Mouse (Mus musculus) embryonic facial prominence, embryonic 11.5 days (tissue): ENCODE data around the gene Dapk1. TPM values are rescaled to one million over a fixed set of nuclear protein-coding genes. Genes with fewer than 3 reads are reported as not detected.
A peak's percentile ranks its signal among the peaks of the same experiment; 100 is the strongest.

Source experiments
- ATAC-seq: fragments of 200-750 bp; cut with Nextera tagmentation; replicated peaks from 2 replicates; pipeline ENCODE4 v1.8.0; 2017; ENCODE audit warnings: low read depth; ENCODE audit not compliant: insufficient number of reproducible peaks, low FRiP score, low TSS enrichment
- DNase-seq: peaks from one replicate; pipeline ENCODE4 v3.0.0-alpha.2; 2015; ENCODE audit warnings: low spot score
- H3K27ac ChIP-seq: fragments of 300-500 bp; sonication (generic); replicated peaks from 2 replicates; pipeline ENCODE4 v1.5.1; 2014; ENCODE audit warnings: mild to moderate bottlenecking, low read depth, low read length, control low read depth
- H3K27me3 ChIP-seq: fragments of 300-500 bp; sonication (generic); 2 replicates; pipeline ENCODE4 v1.6.1; 2014; ENCODE audit warnings: mild to moderate bottlenecking, low read length, moderate library complexity, mixed read lengths; ENCODE audit not compliant: control insufficient read depth, insufficient read depth
- H3K36me3 ChIP-seq: fragments of 300-500 bp; sonication (generic); replicated peaks from 2 replicates; pipeline ENCODE4 v1.6.1; 2014; ENCODE audit warnings: low read depth, mild to moderate bottlenecking, low read length, moderate library complexity, mixed read lengths; ENCODE audit not compliant: control insufficient read depth, insufficient read depth
- H3K4me1 ChIP-seq: fragments of 300-500 bp; sonication (generic); 2 replicates; pipeline ENCODE4 v1.6.1; 2014; ENCODE audit warnings: low read length, mixed read lengths; ENCODE audit not compliant: control insufficient read depth, insufficient read depth
- H3K4me2 ChIP-seq: fragments of 300-500 bp; sonication (generic); 2 replicates; pipeline ENCODE4 v1.6.1; 2014; ENCODE audit warnings: low read depth, mild to moderate bottlenecking, control low read depth, low read length, moderate library complexity
- H3K4me3 ChIP-seq: fragments of 300-500 bp; sonication (generic); 2 replicates; pipeline ENCODE4 v1.5.1; 2014; ENCODE audit warnings: low read depth, low read length, control low read depth
- H3K9ac ChIP-seq: fragments of 300-500 bp; sonication (generic); replicated peaks from 2 replicates; pipeline ENCODE4 v1.6.1; 2014; ENCODE audit warnings: mild to moderate bottlenecking, control low read depth, low read length
- H3K9me3 ChIP-seq: fragments of 300-500 bp; sonication (generic); replicated peaks from 2 replicates; pipeline ENCODE4 v1.6.1; 2016; ENCODE audit warnings: mild to moderate bottlenecking, low read length, inconsistent platforms, mixed read lengths; ENCODE audit not compliant: control insufficient read depth
- WGBS: fragments of 180-500 bp; shearing (Covaris S2); extraction: QIAGEN DNeasy Blood & Tissue Kit; methylation state at CpG from one replicate; pipeline ENCODE4 v1.1.7; 2014; 5-methylcytosine and 5-hydroxymethylcytosine counted together
- polyA plus RNA-seq: library from polyadenylated mRNA; unstranded; fragments of >200 nt; fragmentation: Nextera tagmentation; extraction: Ambion mirVana; gene quantifications from 2 replicates; pipeline ENCODE4 v1.2.1, GENCODE M21; 2014

Dapk1 gene
- polyA plus RNA-seq, 1 experiment from 2014 or later = 15.1 TPM

DNA sequence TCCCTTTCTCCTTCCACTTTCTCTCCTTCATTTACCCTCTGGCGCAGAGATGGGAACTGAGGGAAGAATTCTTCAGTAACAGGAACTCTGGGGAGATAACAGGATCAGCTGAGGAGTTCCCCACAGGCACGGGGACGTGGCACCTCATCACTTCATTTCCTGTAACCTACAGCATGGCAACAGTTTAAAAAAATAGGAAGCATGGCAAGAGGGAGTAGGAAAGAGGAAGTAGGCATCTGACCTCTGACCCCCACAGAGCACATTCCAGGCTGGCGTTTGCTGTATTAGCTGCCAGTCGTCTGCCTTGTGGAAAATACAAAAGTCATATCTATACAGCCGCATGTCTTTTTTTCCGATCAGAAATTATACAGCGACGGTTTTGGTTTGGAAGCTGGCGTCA is 68.9 kb downstream of the Dapk1 start:
- Histone ChIP-seq H3K4me3 (no peak overlapping the region), H3K27me3 (no peaks in the 10 kb centered on the region), H3K4me2 (no peak overlapping the region), H3K4me1 (no peaks in the 10 kb centered on the region), H3K9ac (no peak overlapping the region), H3K9me3 (no peaks in the 10 kb centered on the region), H3K36me3 (no peaks in the 10 kb centered on the region), H3K27ac (no peak overlapping the region)
- DNase-seq (no peak), ATAC-seq (no peak)
- WGBS = 43% methylated on average over 10 of the region's 10 CpGs

DNA sequence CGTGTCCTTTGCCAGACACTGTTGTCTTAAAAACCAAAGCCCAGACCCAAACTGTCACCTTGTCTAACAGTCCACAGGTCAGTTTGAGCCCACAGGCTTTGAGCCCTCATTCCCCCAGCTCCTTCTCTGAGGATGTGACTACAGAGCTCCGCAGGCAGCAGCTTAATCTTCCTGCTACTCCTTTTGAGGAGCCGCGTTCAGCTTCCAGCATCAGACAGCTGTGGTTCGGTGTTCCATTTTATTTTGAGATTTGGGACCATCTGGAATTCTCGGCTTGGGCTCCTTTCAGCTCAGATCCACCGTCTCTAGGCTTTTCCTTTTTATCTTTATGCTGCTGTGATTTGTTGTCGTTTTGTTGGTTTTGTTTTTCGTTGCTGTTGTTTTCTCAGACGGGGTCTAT is 69.5 kb downstream of the Dapk1 start:
- no peaks in the 10 kb centered on the region for H3K36me3 ChIP-seq
- no peaks in the 10 kb centered on the region for H3K27me3 ChIP-seq
- H3K9me3 ChIP-seq = no peaks in the 10 kb centered on the region
- H3K27ac ChIP-seq = no peak overlapping the region
- DNase-seq = no peak
- H3K4me2 ChIP-seq = no peak overlapping the region
- 59% methylated on average over 10 of the region's 10 CpGs for WGBS
- no peak for ATAC-seq
- no peaks in the 10 kb centered on the region for H3K4me1 ChIP-seq
- H3K9ac ChIP-seq = no peak overlapping the region
- no peak overlapping the region for H3K4me3 ChIP-seq

DNA sequence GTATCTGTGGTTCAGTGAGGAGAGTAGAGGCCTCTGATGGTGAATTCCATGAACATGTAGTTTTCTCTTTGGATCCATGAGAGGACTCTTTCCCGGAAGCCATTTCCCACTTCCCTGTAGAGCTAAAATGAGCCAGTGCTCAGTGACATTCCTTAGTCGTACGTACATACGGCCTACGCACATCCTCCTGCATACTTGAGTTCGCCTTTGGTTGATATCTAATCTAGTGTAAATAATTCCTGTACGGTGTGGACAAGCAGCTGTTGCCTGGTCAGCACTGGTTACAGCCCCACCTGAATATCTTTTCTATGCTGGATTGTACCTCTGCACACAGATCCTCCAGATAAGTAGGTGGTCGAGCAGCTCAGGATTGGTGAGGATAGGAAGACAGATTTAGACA is 70.5 kb downstream of the Dapk1 start:
- Histone ChIP-seq H3K27ac (no peak overlapping the region), H3K4me3 (no peak overlapping the region), H3K4me2 (no peak overlapping the region), H3K9me3 (no peaks in the 10 kb centered on the region), H3K27me3 (no peaks in the 10 kb centered on the region), H3K36me3 (no peaks in the 10 kb centered on the region), H3K9ac (no peak overlapping the region), H3K4me1 (no peaks in the 10 kb centered on the region)
- no peak for DNase-seq
- 90% methylated on average over 8 of the region's 8 CpGs for WGBS
- no peak for ATAC-seq

DNA sequence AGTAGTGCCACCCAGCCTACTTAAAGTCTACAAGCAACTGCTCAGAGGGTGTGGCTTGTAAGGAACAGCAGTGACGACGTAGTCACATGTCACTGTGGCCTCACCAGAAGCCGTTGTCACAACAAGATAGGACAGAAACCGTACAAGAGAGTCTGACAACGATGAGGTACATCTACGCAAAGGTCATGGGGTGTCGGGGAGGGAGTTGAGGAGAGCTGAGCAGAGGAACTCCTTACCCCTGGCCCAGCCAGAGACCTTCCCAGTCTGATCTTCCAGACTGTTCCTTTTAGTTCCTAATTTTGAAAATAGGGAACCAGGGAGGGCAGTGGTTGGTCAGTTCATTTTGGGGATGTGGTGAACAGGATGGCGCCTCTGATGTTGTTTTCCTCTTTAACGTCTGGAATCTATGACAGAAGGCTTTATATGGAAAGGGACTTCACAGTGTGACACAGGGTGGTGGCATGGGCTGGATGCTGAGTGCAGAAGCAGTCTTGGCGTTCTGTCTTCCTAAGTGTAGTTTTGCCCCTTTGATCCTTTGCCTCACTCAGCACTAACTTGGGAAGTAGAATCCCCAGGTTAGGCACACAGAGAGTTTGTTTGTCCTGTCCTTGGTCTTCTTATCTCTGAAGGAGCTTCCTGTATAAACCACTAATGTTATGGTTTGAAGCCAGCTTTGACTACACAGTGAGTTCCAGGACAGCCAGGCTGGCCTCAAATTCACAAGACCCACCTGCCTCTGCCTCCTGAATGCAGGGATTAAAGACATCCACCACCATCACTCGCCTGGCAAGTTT is 71.3 kb downstream of the Dapk1 start:
- ATAC-seq = no peak
- no peaks in the 10 kb centered on the region for H3K4me1 ChIP-seq
- no peaks in the 10 kb centered on the region for H3K9me3 ChIP-seq
- no peaks in the 10 kb centered on the region for H3K27me3 ChIP-seq
- no peak for DNase-seq
- H3K36me3 ChIP-seq = no peaks in the 10 kb centered on the region
- WGBS = 91% methylated on average over 11 of the region's 11 CpGs
- H3K4me3 ChIP-seq = no peak overlapping the region
- H3K9ac ChIP-seq = no peak overlapping the region
- H3K27ac ChIP-seq = no peak overlapping the region
- H3K4me2 ChIP-seq = no peak overlapping the region

DNA sequence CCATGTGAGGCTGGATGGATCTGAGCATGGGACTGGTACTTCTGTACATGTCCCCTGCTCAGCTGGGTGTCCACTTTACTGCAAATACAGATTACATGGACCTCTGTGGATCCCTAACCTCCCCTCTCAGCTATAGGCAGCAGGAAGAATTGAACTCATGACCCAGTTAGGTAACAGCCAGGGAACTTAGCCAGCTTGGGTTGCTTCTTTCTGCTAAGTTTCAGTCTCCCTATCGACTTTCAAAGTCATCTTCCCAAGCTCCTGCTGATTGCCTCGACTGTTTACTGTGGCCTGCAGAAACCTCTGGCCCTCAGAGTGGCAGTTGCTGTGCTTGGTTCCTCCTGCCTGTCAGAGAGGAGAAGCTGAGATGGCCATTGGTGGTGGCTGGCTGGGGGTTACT is 72.6 kb downstream of the Dapk1 start:
- 29% methylated on average over 2 of the region's 2 CpGs for WGBS
- Histone ChIP-seq H3K9me3 (no peaks in the 10 kb centered on the region), H3K4me1 (no peaks in the 10 kb centered on the region), H3K27me3 (no peaks in the 10 kb centered on the region), H3K9ac (no peak overlapping the region), H3K4me3 (no peak overlapping the region), H3K4me2 (no peak overlapping the region), H3K36me3 (no peaks in the 10 kb centered on the region), H3K27ac (no peak overlapping the region)
- ATAC-seq = no peak
- DNase-seq = no peak

DNA sequence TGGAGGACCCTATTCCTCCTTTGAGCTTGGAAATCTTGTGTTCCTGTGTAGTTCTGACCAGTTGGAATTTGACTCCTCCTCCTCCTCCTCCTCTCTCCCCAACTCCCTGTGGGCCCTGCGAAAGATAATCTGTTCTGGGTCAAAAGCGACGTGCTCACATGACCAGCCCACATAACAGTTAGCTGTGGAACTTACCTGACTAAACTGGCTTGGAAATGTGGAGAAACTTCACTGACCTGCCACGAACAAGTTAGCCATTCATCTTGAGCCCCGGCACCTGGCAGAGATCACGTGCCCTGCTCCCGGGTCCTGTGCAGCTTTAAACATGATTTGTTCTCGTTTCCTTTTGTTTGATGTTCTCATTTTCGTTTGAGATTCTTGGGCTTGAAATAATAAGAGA is 73.2 kb downstream of the Dapk1 start:
- H3K4me3 ChIP-seq = no peak overlapping the region
- no peak; the same call in 1 of the 2 replicates for ATAC-seq
- peak; percentile 54 for DNase-seq
- H3K9ac ChIP-seq = no peak overlapping the region
- no peaks in the 10 kb centered on the region for H3K36me3 ChIP-seq
- 28% methylated on average over 9 of the region's 9 CpGs for WGBS
- no peaks in the 10 kb centered on the region for H3K4me1 ChIP-seq
- H3K27ac ChIP-seq = no peak overlapping the region
- H3K4me2 ChIP-seq = no peak overlapping the region
- no peaks in the 10 kb centered on the region for H3K9me3 ChIP-seq
- no peaks in the 10 kb centered on the region for H3K27me3 ChIP-seq

DNA sequence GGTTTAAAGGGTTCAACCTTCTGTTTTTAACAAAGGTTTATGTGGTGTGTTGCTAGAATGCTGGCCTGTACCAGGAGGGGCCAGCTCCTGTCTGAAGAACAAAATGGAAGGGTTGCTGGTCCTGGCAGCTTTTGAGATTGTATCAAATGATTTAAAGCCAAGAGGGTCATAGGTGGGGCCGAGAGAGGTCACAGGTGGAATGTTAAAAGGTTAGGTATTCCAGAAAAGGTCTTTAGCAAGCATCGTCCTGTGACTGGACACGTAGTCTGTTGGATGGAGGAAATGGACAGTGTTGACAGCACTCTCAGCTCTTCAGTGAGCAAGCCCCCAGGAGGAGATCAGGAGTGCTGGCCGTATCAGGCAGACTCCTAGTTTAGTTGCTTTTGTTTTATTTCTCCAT is 73.7 kb downstream of the Dapk1 start:
- H3K9ac ChIP-seq = no peak overlapping the region
- no peaks in the 10 kb centered on the region for H3K36me3 ChIP-seq
- DNase-seq (no peak), ATAC-seq (no peak)
- H3K4me3 ChIP-seq = no peak overlapping the region
- no peak overlapping the region for H3K4me2 ChIP-seq
- no peaks in the 10 kb centered on the region for H3K4me1 ChIP-seq
- H3K27ac ChIP-seq = no peak overlapping the region
- no peaks in the 10 kb centered on the region for H3K27me3 ChIP-seq
- WGBS = 48% methylated on average over 4 of the region's 4 CpGs
- H3K9me3 ChIP-seq = no peaks in the 10 kb centered on the region

DNA sequence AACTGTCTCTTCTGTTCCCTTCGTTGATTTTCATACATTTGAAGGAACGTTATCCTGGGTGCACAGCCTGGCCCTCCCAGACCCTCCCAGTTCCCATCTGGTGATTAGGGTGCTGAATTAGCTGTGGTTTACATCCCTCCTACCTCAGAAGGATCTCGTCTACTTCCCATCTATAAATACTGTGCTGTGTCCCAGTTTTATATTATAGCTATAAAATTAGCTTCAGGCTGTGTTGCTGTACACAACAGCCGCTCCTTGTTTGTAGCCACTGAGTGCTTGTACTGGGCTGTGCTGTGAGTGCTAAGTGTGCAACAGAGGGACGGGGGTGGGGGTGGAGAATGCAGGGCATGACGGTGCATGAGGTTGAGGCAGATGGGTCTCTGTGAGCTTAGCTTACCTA is 77.2 kb downstream of the Dapk1 start:
- no peaks in the 10 kb centered on the region for H3K4me1 ChIP-seq
- no peak overlapping the region for H3K4me3 ChIP-seq
- WGBS = 83% methylated on average over 6 of the region's 6 CpGs
- no peak overlapping the region for H3K27ac ChIP-seq
- H3K9me3 ChIP-seq = no peaks in the 10 kb centered on the region
- H3K27me3 ChIP-seq = no peaks in the 10 kb centered on the region
- no peak overlapping the region for H3K4me2 ChIP-seq
- H3K36me3 ChIP-seq = no peaks in the 10 kb centered on the region
- ATAC-seq = no peak
- DNase-seq = no peak
- H3K9ac ChIP-seq = no peak overlapping the region
